Mouse (Mus musculus) midbrain, postnatal 0 days (tissue): ENCODE measurements at regions not wholly inside any gene's neighbourhood (a gene's known extent, or its start where the extent isn't known, plus 50 kb on each side); places are given as distances from the start of the nearest gene placed in this dataset.

Experiments
- ATAC-seq: fragments of 200-750 bp; cut with Nextera tagmentation; 2 replicates; pipeline ENCODE4 v1.8.0; 2017; ENCODE audit warnings: moderate number of reproducible peaks, mild to moderate bottlenecking, moderate TSS enrichment, moderate library complexity; ENCODE audit not compliant: low FRiP score
- DNase-seq: peaks from one replicate; pipeline ENCODE4 v3.0.0-alpha.2; 2015; ENCODE audit warnings: low spot score
- H3K27ac ChIP-seq: fragments of 300-500 bp; sonication (generic); 2 replicates; pipeline ENCODE4 v1.5.1; 2014; ENCODE audit warnings: low read depth, mild to moderate bottlenecking, low read length, mixed read lengths
- H3K27me3 ChIP-seq: fragments of 300-500 bp; sonication (generic); 2 replicates; pipeline ENCODE4 v1.6.1; 2014; ENCODE audit warnings: low read length, control low read depth, mixed read lengths; ENCODE audit not compliant: insufficient read depth
- H3K36me3 ChIP-seq: fragments of 300-500 bp; sonication (generic); 2 replicates; pipeline ENCODE4 v1.6.1; 2014; ENCODE audit warnings: low read length, control low read depth, mixed read lengths; ENCODE audit not compliant: insufficient read depth
- H3K4me1 ChIP-seq: fragments of 300-500 bp; sonication (generic); 2 replicates; pipeline ENCODE4 v1.6.1; 2014; ENCODE audit warnings: mild to moderate bottlenecking, control low read depth, antibody characterized with exemption, low read length, mixed read lengths; ENCODE audit not compliant: insufficient read depth
- H3K4me2 ChIP-seq: fragments of 300-500 bp; sonication (generic); 2 replicates; pipeline ENCODE4 v1.6.1; 2014; ENCODE audit warnings: low read depth, mild to moderate bottlenecking, low read length, mixed read lengths; ENCODE audit not compliant: poor library complexity, severe bottlenecking
- H3K4me3 ChIP-seq: fragments of 300-500 bp; sonication (generic); 2 replicates; pipeline ENCODE4 v1.5.1; 2014; ENCODE audit warnings: low read depth, mild to moderate bottlenecking, low read length, moderate library complexity
- H3K9ac ChIP-seq: fragments of 300-500 bp; sonication (generic); replicated peaks from 2 replicates; pipeline ENCODE4 v1.6.1; 2014; ENCODE audit warnings: mild to moderate bottlenecking, low read length, moderate library complexity, mixed read lengths; ENCODE audit not compliant: poor library complexity, severe bottlenecking
- H3K9me3 ChIP-seq: fragments of 300-500 bp; sonication (generic); 2 replicates; pipeline ENCODE4 v1.6.1; 2016; ENCODE audit warnings: low read length, control low read depth
- CTCF ChIP-seq: IDR thresholded peaks from 2 replicates; pipeline ENCODE4 v1.5.1; 2016; ENCODE audit warnings: antibody characterized with exemption, mild to moderate bottlenecking
- WGBS: fragments of 180-500 bp; shearing (Covaris S2); extraction: QIAGEN DNeasy Blood & Tissue Kit; methylation state at CpG from one replicate; pipeline ENCODE4 v1.1.7; 2014; 5-methylcytosine and 5-hydroxymethylcytosine counted together

- Histone ChIP-seq H3K4me2 (no peak overlapping the region), H3K36me3 (no peaks in the 10 kb centered on the region), H3K27ac (no peak overlapping the region), H3K9ac (no peak overlapping the region), H3K4me1 (no peaks in the 10 kb centered on the region), H3K27me3 (no peaks in the 10 kb centered on the region), H3K4me3 (no peak overlapping the region), H3K9me3 (no peaks in the 10 kb centered on the region)
- WGBS, result 64% methylated on average over 4 of the region's 4 CpGs
- no peak for TF ChIP-seq CTCF
- ATAC-seq (no peak), DNase-seq (no peak)
These were observed 113.8 kb downstream of the Rchy1 start for GRCm38 (mm10) chr5:91849114-91849513.

DNA sequence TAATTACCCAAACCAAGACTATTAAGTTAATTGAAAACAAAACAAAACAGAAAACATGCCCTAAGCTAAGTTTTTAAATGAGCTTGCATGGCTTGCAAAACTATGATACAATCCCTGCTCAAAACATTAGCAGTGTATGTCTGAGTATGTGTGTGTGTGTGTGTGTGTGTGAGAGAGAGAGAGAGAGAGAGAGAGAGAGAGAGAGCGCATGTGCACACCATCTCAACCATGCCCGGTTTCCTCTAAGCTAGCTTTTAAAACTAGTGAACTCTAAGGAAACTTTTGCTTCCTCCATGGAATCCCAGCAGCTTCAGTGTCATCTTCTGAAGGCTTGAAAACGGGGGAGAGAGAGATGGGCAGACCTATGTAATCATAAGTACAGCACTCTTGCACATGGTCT is 114.3 kb downstream of the Rchy1 start:
- no peak for DNase-seq
- H3K4me3 ChIP-seq, result no peak overlapping the region
- H3K9me3 ChIP-seq, result no peaks in the 10 kb centered on the region
- TF ChIP-seq CTCF, result no peak
- ATAC-seq, result no peak
- 84% methylated on average over 3 of the region's 3 CpGs for WGBS
- H3K9ac ChIP-seq, result no peak overlapping the region
- no peaks in the 10 kb centered on the region for H3K36me3 ChIP-seq
- no peak overlapping the region for H3K27ac ChIP-seq
- H3K4me1 ChIP-seq, result no peaks in the 10 kb centered on the region
- H3K27me3 ChIP-seq, result no peaks in the 10 kb centered on the region
- no peak overlapping the region for H3K4me2 ChIP-seq

DNA sequence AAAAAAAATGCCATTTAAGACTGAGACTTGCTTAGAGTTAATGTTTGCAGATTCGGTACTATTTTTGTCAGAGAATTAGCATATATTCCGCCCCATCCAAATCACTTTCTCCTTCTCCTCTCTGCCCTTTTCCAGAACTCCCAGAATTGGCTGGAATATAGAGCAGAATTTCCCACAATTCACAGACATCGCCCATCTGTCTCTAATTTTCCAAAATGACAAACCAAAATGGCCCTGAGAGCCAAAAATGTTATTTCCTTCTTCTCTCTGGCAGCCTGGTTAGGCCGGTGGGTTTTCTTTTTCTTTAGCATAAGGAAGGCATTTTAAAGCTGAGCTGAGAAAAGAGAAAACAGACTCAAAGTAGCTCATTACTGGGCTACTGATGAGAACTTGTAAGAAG is 119.8 kb downstream of the Rchy1 start:
- WGBS, result 86% methylated on average over 4 of the region's 4 CpGs
- Histone ChIP-seq H3K9ac (no peak overlapping the region), H3K4me2 (no peak overlapping the region), H3K36me3 (no peaks in the 10 kb centered on the region), H3K27me3 (no peaks in the 10 kb centered on the region), H3K4me1 (no peaks in the 10 kb centered on the region), H3K27ac (no peak overlapping the region), H3K4me3 (no peak overlapping the region), H3K9me3 (no peaks in the 10 kb centered on the region)
- no peak for DNase-seq
- no peak for ATAC-seq
- no peak for TF ChIP-seq CTCF

- no peak for TF ChIP-seq CTCF
These were observed 121.8 kb downstream of the Rchy1 start for GRCm38 (mm10) chr5:91841066-91841465.

DNA sequence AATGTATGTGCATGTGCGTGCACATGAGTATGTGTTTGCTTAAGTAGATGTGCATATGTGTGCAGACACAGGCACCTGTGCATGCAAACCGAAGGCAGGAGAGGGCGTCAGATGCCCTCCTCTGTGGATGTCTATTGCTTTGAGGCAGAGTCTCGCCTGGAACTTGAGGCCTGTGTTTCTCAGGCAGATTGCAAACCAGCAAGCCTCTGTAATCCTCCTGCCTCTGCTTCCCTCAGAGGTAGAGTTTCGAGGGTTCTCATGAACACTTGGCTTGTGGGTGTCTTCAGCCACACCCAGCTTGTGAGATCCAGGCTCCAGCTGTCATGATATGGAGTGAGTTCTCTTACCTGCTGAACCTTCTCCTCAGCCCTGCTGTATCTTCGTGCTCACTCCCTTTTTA is 134.4 kb downstream of the Rchy1 start:
- no peaks in the 10 kb centered on the region for H3K36me3 ChIP-seq
- no peak overlapping the region for H3K27ac ChIP-seq
- no peaks in the 10 kb centered on the region for H3K27me3 ChIP-seq
- no peak for TF ChIP-seq CTCF
- DNase-seq (no peak), ATAC-seq (no peak)
- H3K9ac ChIP-seq, result no peak overlapping the region
- 84% methylated on average over 6 of the region's 6 CpGs for WGBS
- H3K9me3 ChIP-seq, result no peaks in the 10 kb centered on the region
- H3K4me2 ChIP-seq, result no peak overlapping the region
- H3K4me1 ChIP-seq, result no peaks in the 10 kb centered on the region
- no peak overlapping the region for H3K4me3 ChIP-seq

More at GRCm38 (mm10) chr5:91841066-91841465, 121.8 kb downstream of the Rchy1 start:
- Histone ChIP-seq H3K9ac (no peak overlapping the region), H3K27me3 (no peaks in the 10 kb centered on the region), H3K4me1 (no peaks in the 10 kb centered on the region), H3K4me3 (no peak overlapping the region), H3K9me3 (no peaks in the 10 kb centered on the region), H3K36me3 (no peaks in the 10 kb centered on the region), H3K27ac (no peak overlapping the region), H3K4me2 (no peak overlapping the region)
- DNase-seq, result no peak
- ATAC-seq, result no peak
- WGBS, result 81% methylated on average over 4 of the region's 4 CpGs

DNA sequence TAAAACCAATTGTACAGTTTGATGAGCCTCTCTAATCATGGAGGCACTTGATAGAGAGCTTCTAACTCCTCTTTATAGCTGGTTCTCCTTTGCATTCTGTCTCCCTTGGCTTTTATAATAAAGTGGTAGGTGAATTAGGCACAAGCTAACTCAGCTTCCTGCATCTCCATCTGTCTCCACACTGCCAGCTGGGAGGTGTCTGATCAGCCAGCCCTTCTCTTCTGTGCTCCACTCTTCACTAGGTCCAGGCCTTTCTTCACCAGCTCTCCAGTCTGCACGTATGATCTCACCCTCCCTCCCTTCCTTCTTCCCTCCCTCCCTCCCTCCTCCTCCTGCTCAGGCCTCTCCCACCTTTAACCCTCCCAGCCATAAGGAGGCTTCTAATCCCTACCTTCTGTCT is 136.2 kb downstream of the Rchy1 start:
- WGBS, result 43% methylated on average over 1 of the region's 1 CpGs
- H3K9ac ChIP-seq, result no peak overlapping the region
- no peak overlapping the region for H3K4me2 ChIP-seq
- TF ChIP-seq CTCF, result no peak
- DNase-seq, result no peak
- no peak for ATAC-seq
- no peaks in the 10 kb centered on the region for H3K4me1 ChIP-seq
- no peak overlapping the region for H3K27ac ChIP-seq
- no peaks in the 10 kb centered on the region for H3K9me3 ChIP-seq
- H3K27me3 ChIP-seq, result no peaks in the 10 kb centered on the region
- no peaks in the 10 kb centered on the region for H3K36me3 ChIP-seq
- H3K4me3 ChIP-seq, result no peak overlapping the region
